Mouse (Mus musculus) monocyte, adult 5-6 weeks (primary cell): ENCODE results near the gene Creb5. TPM values are rescaled to one million over a fixed set of nuclear protein-coding genes. Genes with fewer than 3 reads are reported as not detected.

Experiments
- ATAC-seq: fragments of 153-309, 156-312 bp; replicated peaks from 2 replicates; pipeline ENCODE4 v1.8.0; 2017; ENCODE audit warnings: mild to moderate bottlenecking; ENCODE audit not compliant: low TSS enrichment, insufficient number of reproducible peaks, severe bottlenecking, poor library complexity, low FRiP score
- total RNA-seq: library from RNA; stranded (forward); fragments of 200-1000, 200-491, 200-594 nt; gene quantifications from 3 replicates; pipeline ENCODE4 v1.2.3, GENCODE M21; 2017

The Creb5 gene
- total RNA-seq, 1 experiment from 2014 or later = 0.19 TPM

DNA sequence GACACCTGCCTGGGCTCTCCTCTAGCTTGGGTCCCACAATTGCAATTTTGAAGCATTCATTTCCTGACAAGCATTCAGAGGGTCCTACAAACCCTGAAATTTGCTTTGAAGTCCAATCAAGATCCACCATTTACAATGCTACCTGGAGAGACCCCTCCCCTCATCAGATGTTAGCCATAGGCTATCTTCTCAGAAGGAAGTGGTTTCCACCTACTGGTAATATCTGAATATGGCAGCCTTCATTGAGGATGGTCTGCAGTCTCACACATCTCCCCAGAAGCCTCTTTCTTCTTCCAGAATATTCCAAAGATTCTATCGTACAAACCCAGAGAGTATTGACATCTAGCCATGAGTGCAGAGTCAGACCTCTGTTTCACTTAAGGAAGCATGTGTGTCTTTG, 362.7 kb downstream of the Creb5 start:
- no peak for ATAC-seq

- no peak for ATAC-seq
These were observed 365.6 kb downstream of the Creb5 start for GRCm38 (mm10) chr6:53652691-53653090.

DNA sequence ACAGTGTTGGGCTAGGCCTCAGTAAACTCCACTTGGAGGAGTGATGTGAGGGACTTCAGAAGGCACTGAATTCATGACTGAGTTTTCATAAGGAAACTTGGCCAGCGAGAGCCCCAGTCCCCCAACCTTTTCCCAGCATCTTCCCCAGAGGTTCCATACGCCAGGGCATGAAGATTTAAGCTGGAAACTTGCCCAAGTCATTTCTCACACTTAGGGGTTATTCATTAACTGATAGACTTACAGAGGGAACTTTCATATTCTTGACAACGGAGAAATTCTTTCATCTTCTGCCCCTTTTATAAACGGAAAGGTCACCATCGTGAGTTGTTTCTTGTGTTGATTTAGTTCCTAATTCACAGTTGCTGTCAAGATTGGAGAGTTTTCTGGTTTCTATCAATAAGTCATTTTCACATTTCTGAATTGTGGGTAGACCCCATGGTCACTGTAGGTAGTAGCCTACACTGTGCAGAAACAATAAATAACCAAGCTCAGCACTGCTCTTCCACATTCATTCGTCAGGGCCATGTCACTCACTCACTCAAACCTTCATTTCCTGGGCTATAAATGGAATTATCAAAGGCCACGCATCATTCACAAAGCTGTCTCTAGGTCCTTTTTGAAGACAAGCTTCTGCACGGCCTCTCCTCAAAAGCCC, 366.8 kb downstream of the Creb5 start:
- no peak for ATAC-seq

DNA sequence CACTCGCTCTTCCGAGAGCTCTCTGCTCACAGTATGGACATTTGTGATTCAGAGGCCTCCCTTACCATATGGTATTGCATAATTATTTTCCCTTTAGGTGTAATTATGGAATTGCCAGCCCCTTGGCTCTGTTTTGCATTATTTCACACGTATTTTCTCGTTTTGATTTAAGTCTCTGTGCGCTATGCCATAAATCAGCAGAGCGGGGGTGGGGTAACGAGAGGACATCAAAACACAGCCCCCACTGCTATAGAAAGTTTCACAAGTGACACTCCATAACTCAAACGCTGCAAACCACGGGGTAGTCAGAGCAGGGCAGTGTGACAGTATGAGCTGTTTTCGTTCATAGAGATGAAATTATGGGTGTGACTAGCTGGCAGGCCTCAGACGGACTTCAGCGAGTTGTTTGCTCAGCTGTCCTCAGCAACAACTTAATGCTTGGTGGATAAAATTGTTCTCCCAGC, 367.3 kb downstream of the Creb5 start:
- ATAC-seq = no peak

- ATAC-seq = no peak
These were observed 369.4 kb downstream of the Creb5 start for GRCm38 (mm10) chr6:53656466-53656865.

- ATAC-seq = no peak
These were observed 370.4 kb downstream of the Creb5 start for GRCm38 (mm10) chr6:53657483-53657882.

DNA sequence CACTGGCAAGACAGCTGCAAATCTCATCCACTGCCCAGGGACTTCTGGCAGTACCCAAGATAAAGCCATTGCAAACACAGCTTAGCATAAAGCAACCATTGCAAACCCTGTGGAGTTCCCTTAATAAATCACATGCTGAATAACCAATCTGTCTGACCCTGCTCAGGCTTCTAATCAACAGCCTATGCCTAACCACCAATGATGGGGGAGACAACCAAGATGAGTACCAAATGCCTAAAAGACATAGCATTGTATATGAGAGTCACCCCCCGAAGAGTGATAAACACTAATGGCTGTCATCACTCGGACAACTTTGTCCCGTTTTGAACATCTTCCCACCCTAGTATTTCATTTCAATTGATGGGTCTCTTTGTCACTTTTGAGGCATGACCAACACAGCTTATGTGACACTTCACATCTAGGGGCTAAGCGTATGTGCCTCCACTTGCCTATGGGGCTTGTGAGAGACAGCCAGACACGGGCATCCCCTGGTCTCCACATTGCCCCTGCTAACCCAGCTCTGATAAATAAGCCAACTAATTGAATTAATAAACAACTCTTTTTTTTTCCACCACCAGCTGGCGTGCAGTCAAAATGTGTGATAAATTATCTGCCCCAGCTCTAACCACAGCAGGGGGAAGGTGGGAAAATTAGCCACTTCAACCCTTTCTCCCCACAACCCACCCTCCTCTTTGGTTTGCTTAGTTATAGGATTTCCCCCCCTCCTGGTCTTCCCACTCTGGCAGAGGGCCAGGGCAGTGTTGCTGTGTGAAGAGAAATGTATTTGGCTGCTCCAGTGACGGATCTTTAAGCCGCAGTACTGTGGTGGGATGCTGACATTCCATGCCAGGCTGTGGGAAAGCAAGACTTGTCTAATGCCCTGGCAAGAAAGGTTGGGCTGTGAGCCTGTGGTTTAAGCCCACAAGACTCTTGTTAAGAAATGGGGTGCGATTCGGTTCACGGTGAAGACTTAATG, 376.1 kb downstream of the Creb5 start:
- ATAC-seq = no peak

- ATAC-seq = no peak
These were observed 377.7 kb downstream of the Creb5 start for GRCm38 (mm10) chr6:53664759-53665158.

DNA sequence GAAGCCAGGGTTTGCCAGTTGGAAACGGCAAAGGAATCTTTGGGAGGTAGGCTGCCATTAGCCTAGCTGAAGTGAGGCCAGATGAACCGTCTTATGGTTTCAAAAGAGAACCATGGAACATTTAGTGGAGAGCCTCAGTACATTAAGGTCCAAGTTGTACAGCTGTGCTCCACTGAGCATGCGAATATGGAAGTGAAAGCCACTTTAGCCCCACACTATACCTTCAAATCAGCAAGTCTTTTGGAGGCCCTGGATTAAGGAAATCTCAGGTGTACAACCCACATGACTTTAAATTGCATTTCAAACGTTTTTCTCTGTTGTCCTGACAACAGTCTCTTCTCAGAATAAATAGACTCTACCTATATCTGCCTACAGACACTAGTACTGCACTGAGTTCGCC, 379.4 kb downstream of the Creb5 start:
- no peak for ATAC-seq

- ATAC-seq = no peak
These were observed 391.2 kb downstream of the Creb5 start for GRCm38 (mm10) chr6:53678307-53678706.

- no peak for ATAC-seq
These were observed 393.0 kb downstream of the Creb5 start for GRCm38 (mm10) chr6:53680046-53680445.

GRCm38 (mm10) chr6:53684416-53684815, 397.3 kb downstream of the Creb5 start:
- no peak for ATAC-seq

DNA sequence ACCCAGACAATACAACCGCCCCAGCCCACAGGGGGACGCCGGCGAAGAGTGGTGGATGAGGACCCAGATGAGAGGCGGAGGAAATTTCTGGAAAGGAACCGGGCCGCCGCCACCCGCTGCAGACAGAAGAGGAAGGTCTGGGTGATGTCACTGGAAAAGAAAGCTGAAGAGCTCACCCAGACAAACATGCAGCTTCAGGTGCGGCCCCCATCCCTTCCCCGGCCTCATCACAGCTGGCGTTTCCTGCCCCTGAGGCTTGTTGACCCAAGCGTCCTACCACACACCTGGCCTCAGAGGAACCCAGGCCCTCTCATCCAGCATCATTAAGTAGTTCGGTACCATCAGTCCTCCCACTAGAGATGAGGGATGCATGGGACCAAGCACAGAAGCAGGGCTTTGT, 398.3 kb downstream of the Creb5 start:
- no peak for ATAC-seq

GRCm38 (mm10) chr6:53688762-53689477, 401.9 kb downstream of the Creb5 start:
- ATAC-seq = no peak

- ATAC-seq = no peak
These were observed 403.9 kb downstream of the Creb5 start for GRCm38 (mm10) chr6:53691006-53691405.

- ATAC-seq = no peak
These were observed 408.1 kb downstream of the Creb5 start for GRCm38 (mm10) chr6:53695216-53695615.

DNA sequence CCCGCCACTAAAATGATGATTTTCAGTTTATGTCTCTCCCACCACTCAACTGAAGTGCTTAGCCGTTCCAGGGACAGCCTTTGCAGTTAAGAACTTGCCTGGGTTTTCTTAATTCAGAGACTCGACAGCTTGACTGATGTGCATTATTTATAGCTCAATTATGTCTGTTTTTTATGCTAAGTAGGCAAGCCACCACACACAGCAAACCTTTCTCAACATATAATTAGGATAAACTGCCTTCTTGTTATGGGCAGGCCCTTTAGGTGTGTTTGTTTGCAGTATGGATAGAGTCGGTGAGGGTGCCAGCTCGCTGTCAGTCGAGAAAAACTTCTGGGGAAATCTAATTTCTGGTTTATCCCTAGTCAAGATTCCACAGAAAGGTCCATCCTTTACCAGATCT, 409.4 kb downstream of the Creb5 start:
- ATAC-seq = no peak

DNA sequence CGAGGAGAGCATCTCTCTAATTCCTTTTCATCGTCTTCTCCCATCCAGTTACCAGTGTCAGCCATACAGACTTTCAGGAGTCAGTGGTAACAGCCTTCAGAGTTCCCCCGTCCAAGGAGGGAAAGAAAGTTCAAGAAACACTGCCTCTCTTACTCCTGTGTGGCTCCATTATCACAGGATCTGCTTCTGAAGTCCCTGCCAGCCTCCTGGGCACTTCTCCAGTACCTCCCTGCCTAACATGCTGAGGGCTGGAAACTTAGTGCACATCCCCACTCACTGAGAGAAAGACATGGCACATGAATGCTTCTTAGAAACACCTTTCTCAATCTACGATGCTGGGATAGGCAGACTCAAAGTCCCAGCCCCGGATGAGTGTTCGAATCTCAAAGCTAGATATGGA, 409.9 kb downstream of the Creb5 start:
- ATAC-seq = no peak

DNA sequence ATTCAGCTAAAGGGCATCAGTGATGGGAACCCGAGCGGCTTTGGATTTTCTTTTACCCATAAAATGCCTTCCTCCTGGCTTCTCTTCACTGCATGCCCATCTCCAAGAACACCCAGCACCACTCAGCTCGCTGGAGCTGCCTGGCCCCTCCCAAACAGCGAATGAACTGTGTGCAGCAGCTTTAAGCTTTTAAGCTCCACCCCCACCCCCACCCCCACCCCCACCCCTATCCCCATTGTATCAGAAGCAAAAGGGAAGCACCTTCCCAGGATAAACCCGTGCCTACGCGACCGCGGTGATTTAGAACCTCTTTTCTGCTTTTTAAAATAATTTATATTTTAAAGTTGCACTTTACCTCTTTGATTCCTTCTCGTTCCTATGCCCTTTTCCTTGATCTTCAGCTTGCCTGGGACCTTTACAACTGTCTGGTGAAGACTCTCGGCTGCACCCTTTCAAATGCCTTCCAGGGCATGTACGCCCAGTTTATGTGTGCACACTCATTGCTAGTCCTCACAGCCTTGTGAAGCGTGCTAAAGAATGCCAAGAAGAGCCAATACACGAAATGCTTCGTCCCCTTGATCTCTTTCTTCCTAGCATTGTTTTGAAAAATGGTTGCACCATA, 411.2 kb downstream of the Creb5 start:
- no peak for ATAC-seq
